Mouse (Mus musculus): ENCODE data around the gene Ctdspl.

DNA sequence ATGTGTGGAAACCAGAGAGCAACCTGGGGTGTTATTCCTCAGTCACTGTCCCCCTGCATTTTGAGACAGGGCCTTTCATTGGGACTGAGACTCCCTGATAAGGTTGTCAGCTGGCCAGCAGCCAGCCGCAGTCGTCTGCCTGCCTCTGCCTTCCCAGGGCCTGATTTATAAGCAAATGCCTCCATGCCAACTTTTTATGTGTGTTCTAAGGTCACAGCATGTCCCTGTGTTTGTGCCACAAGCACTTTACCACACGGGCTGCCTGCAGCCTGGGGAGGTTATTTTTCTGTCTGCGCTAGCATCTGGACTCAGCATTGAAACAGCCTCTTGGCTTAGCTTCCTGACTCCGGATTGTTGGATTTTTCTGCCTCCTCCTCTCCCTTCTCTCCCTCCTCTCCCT is 47.9 kb downstream of the Ctdspl start:
- TF ChIP-seq CTCF (IDR thresholded peaks at IDR 0.05; ENCODE audit: borderline replicate concordance, control insufficient read depth, extremely low read depth, insufficient read depth, low read length, poor library complexity) (no peak), POLR2A (IDR thresholded peaks at IDR 0.05; ENCODE audit: control insufficient read depth, extremely low read depth, insufficient read depth, low read length, poor library complexity) (no peak)
